Mouse (Mus musculus): ENCODE results near the gene Irak1.
A peak's percentile ranks its signal among the peaks of the same experiment; 100 is the strongest.

The Irak1 gene

GRCm38 (mm10) chrX:73966248-73967176, 57.2 kb downstream of the Irak1 start, which contains the start of gene Hcfc1:
Hcfc1 (minus strand) TSS chrX:73966357.
- peak; percentile 72 for DNase-seq (ENCODE audit: low read depth, low spot score)

DNA sequence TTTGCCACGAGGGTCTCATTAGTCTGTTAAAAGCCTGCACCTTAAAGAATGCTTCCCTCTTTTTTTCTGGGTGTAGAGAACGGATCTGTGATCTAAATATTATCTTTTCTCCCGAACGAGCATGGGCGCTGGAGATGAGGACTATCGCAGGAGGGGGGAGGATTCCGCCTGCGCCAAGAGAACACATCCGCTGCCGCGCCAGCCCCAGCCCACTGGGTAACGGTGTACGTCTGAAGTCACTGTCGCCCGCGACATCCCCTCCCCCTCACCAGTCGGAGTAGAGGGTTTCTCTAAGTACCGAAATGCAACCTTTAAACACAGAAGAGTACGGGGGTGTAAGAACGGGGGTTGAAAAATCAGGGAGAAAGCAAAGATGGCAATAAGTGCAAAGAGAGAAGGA, 58.4 kb downstream of the Irak1 start:
- no peak for DNase-seq (ENCODE audit: low read depth, low spot score)

DNA sequence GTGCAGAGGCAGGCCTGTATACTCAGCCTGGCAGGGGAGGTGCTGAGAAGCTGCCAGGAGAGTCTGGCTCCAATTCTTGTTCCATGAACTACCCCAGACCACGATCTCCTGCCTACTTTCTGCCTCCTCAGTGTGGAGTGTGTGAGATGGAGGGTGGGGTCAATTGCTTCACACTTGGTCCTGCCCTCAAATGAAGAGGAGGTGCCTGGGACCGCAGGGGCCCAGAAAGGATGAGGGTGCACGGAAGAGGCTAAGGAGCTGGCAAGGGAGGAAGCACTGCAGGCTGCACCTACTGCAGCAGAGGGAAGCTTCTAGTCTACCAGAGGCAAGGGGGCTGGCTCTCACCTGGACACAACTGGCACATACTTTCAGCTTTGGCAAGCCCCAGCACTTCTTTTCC, 59.4 kb downstream of the Irak1 start:
- DNase-seq (ENCODE audit: low read depth, low spot score) = no peak
